Mouse (Mus musculus) megakaryocyte, adult 5-6 weeks (primary cell): ENCODE measurements around the gene Cntnap2. TPM values are rescaled to one million over a fixed set of nuclear protein-coding genes. Genes with fewer than 3 reads are reported as not detected.
"Not testable (repeated sequence)": the region's sequence is repeated elsewhere in the genome, so short reads cannot be mapped to it uniquely, and the experiment has no call there.

Experiments
- ATAC-seq: 2 replicates; pipeline ENCODE4 v1.8.0; 2016; ENCODE audit warnings: mild to moderate bottlenecking, inconsistent platforms; ENCODE audit not compliant: poor library complexity, severe bottlenecking
- total RNA-seq, 2 experiments: library from RNA; stranded (forward) in 1 of 2; stranded (reverse) in 1 of 2; fragments of 153-499, 151-499 nt in 1 of 2; fragments of 221-1000, 200-1000 nt in 1 of 2; gene quantifications; 2 replicates each; pipeline versions ENCODE4 v1.2.3 to v1.2.4; 2015 to 2017

The Cntnap2 gene
- total RNA-seq, 2 experiments from 2014 or later: not detected

- no peak for ATAC-seq
These were observed 2213.7 kb downstream of the Cntnap2 start for GRCm38 (mm10) chr6:47272606-47273575.

GRCm38 (mm10) chr6:47275065-47275464 lies 2215.9 kb downstream of the Cntnap2 start:
- ATAC-seq: no peak

- ATAC-seq: no peak
These were observed 2220.0 kb downstream of the Cntnap2 start for GRCm38 (mm10) chr6:47279183-47279582.

- ATAC-seq: no peak
These were observed 2222.4 kb downstream of the Cntnap2 start for GRCm38 (mm10) chr6:47281584-47281983.

GRCm38 (mm10) chr6:47284794-47285193 lies 2225.6 kb downstream of the Cntnap2 start:
- ATAC-seq: no peak

- no peak for ATAC-seq
These were observed 2226.6 kb downstream of the Cntnap2 start for GRCm38 (mm10) chr6:47285742-47286141.

- not testable (repeated sequence) for ATAC-seq
These were observed 2227.2 kb downstream of the Cntnap2 start for GRCm38 (mm10) chr6:47286247-47286967.

GRCm38 (mm10) chr6:47287722-47288121 lies 2228.6 kb downstream of the Cntnap2 start:
- no peak for ATAC-seq

GRCm38 (mm10) chr6:47291973-47292372 lies 2232.8 kb downstream of the Cntnap2 start:
- no peak for ATAC-seq

GRCm38 (mm10) chr6:47292437-47292836 lies 2233.3 kb downstream of the Cntnap2 start:
- ATAC-seq: no peak

GRCm38 (mm10) chr6:47294433-47294832 lies 2235.3 kb downstream of the Cntnap2 start:
- no peak for ATAC-seq

GRCm38 (mm10) chr6:47304848-47305490 lies 2245.8 kb downstream of the Cntnap2 start:
- no peak for ATAC-seq

GRCm38 (mm10) chr6:47306065-47306798 lies 2247.1 kb downstream of the Cntnap2 start:
- no peak for ATAC-seq

- no peak for ATAC-seq
These were observed 2247.8 kb downstream of the Cntnap2 start for GRCm38 (mm10) chr6:47306954-47307353.

GRCm38 (mm10) chr6:47314507-47315334 lies 2255.6 kb downstream of the Cntnap2 start:
- ATAC-seq: peak; percentile 38; the same call in 1 of the 2 replicates

- ATAC-seq: no peak
These were observed 2256.3 kb downstream of the Cntnap2 start for GRCm38 (mm10) chr6:47315454-47315853.

GRCm38 (mm10) chr6:47317253-47317652 lies 2258.1 kb downstream of the Cntnap2 start:
- ATAC-seq: no peak

- no peak for ATAC-seq
These were observed 2259.5 kb downstream of the Cntnap2 start for GRCm38 (mm10) chr6:47318705-47319104.

GRCm38 (mm10) chr6:47319309-47319983 lies 2260.3 kb downstream of the Cntnap2 start:
- no peak for ATAC-seq
